Mouse (Mus musculus) liver, adult (tissue): ENCODE measurements at regions not wholly inside any gene's neighbourhood (a gene's known extent, or its start where the extent isn't known, plus 50 kb on each side); places are given as distances from the start of the nearest gene placed in this dataset.

Experiments
- GATA4 ChIP-seq: IDR thresholded peaks from 2 replicates; pipeline ENCODE4 v1.6.1; 2014; ENCODE audit warnings: mild to moderate bottlenecking, low read length; ENCODE audit not compliant: insufficient replicate concordance

GRCm38 (mm10) chr5:16424745-16425144 lies 128.6 kb upstream of the Hgf start:
- TF ChIP-seq GATA4: no peak

DNA sequence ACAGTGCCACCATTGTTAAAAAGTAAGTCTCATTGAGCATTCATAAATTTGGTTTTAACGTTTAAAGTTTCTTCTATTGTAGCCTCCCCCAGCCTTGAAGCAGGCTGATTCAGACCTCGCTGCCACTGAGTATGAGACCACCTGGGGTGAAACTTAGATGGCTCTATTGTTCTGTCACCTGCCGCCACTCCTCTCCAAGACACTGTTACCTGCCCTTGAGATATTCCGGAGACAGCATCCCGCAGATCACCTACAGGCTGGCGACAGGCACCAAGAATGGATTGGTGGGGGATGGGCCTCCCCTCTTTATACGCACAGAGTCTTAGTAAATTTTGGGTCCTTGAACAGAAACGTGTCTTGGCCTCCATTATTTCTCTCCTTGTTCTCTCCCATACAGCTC lies 128.0 kb upstream of the Hgf start:
- TF ChIP-seq GATA4: no peak

- TF ChIP-seq GATA4: no peak
These were observed 127.0 kb upstream of the Hgf start for GRCm38 (mm10) chr5:16426306-16426705.

- no peak for TF ChIP-seq GATA4
These were observed 118.7 kb upstream of the Hgf start for GRCm38 (mm10) chr5:16434586-16434985.

- TF ChIP-seq GATA4: no peak
These were observed 108.2 kb upstream of the Hgf start for GRCm38 (mm10) chr5:16445056-16445455.

DNA sequence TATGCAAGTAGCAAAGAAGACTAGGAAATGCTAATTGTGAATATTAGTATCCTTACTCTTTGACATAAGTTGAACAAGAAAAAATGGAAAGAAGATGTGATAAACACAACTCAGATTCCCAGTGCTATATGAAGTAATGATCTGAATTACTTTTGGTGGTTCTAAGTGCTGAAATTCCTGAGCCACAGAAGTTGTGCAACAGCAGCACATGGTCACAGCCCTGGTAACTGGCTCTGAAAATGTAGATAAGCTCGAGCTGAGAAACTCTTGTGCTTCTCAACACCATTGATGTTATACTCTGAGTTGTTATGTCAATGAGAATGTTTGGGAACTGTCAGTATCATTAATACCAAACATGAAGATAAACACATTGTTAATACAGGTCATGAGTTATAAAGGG lies 106.3 kb upstream of the Hgf start:
- TF ChIP-seq GATA4: no peak

- no peak for TF ChIP-seq GATA4
These were observed 91.5 kb upstream of the Hgf start for GRCm38 (mm10) chr5:16461795-16462194.

GRCm38 (mm10) chr5:16466266-16466665 lies 87.0 kb upstream of the Hgf start:
- no peak for TF ChIP-seq GATA4

GRCm38 (mm10) chr5:16468560-16468959 lies 84.7 kb upstream of the Hgf start:
- TF ChIP-seq GATA4: no peak

DNA sequence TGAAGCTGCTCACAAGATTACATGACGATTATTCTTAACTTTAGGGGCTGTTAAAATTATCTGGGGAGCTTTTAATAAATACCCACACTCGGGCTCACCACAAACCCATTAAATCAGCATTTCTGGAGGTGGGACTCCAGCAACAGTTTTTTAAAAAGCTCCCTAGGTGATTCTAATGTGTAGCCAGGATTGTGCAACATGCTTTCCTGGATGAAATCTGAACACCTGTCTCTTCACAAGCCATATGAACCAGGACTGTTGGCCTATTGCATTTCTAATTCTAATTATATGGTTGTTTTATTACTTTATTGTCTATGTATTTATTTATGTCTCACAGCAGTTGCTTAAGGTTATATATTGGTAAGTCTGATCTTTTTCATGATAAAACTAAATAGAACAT lies 84.1 kb upstream of the Hgf start:
- no peak for TF ChIP-seq GATA4

DNA sequence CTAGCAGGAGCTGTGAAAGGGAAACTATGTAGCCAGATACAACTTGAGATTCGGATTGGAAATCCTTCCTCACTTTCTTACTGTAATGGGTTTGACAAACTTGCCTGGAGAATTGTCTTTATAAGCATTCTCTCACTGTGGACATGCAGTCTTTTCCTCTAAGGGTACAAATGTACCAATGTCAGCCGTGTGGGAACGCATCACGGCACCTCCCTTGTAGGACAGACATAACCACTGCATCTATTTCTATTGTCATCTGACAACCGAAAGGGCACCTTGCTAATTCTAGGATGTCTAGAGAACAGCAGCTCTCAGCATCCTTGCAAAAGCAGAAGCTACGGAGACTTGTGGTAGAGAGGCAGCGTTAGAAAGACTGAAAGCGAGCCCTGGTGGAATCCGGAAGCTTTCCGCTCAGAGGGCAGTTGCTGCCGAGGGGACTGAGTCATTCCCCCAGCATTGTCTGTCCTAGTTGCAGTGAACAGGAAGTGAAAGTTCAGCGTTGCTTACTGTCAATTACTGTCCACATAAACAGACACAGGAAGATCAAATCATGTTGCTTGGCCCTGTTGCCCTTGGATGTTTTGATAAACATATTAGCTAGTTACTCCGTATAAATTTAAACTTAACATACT lies 83.5 kb upstream of the Hgf start:
- no peak; the same call in 1 of the 2 replicates for TF ChIP-seq GATA4

DNA sequence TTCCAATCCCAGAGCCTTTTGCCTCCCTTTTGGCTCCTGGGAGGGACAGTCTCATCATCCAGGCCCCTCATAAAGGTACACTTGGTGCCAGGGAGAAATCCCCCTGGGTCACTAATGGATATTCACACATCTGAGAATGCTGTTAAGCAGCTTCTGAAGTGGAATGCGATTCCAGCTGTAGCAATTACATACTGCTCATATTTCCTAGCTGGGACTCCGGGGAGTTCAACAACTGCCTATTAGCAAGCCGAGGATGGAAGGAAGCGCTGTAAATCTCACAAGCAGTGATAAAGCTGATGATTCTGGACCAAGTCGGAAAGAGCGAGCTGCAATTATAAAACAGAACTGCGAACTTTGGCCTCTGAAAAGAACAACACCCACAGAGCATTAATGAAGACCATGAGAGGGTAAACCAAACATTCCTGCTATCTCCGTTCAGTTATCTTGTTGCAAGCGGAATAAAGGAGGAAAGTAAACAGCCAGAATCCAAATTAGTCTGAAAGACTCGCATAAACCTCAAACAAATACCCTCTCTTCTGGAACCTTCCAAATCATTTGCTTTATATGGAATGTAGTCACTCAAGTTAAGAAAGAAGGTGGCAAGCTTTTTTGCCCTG lies 82.8 kb upstream of the Hgf start:
- TF ChIP-seq GATA4: peak; percentile 94

- no peak for TF ChIP-seq GATA4
These were observed 65.3 kb upstream of the Hgf start for GRCm38 (mm10) chr5:16487969-16488368.

DNA sequence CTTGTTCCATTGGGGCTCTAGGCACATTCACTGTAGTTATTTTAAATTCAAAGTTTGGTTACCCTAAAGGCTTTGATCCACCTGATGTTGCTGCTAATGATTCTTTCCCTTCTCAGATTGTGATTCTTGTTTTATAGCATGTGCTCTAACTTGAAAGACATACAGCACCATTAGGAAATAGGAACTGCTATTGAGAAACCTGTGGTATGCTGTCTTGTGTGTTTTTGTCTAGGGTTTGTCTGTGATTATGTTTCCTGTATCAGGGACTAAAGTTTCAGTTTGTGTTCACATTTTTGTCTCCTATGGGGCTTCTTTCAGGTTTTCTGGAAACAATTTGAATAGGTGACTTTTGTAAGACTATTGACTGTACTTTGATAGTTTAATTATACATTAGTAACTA lies 63.5 kb upstream of the Hgf start:
- TF ChIP-seq GATA4: no peak

DNA sequence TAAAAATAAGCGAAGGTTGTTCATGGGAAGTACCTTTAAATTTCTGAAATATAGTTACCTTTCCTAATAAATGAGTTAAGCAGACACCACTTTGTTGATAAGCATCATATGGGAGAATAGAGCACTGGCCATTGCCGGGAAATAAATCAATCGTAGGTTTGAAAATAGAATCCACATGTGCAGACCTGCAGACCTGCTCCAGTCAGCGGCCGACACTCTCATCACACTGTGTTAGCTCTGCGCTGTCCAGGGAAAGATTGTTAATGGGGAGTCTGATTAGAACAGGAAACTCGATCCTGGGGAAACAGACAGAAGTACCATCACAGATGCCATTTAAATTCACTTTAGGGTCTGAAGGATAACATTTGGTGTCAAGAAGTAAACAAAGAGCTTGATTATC lies 53.4 kb upstream of the Hgf start:
- no peak for TF ChIP-seq GATA4
